Mouse (Mus musculus) forebrain, postnatal 0 days (tissue): ENCODE data around the gene Sult2b1. TPM values are rescaled to one million over a fixed set of nuclear protein-coding genes. Genes with fewer than 3 reads are reported as not detected.
A peak's percentile ranks its signal among the peaks of the same experiment; 100 is the strongest.

Source experiments
- ATAC-seq: fragments of 200-750 bp; cut with Nextera tagmentation; 2 replicates; pipeline ENCODE4 v1.8.0; 2017; ENCODE audit warnings: mild to moderate bottlenecking, moderate library complexity
- DNase-seq: peaks from one replicate; pipeline ENCODE4 v3.0.0-alpha.2; 2015
- H3K27ac ChIP-seq: fragments of 300-500 bp; sonication (generic); 2 replicates; pipeline ENCODE4 v1.5.1; 2014; ENCODE audit warnings: low read depth, mild to moderate bottlenecking, antibody characterized with exemption, low read length, moderate library complexity, mixed read lengths
- H3K27me3 ChIP-seq: fragments of 300-500 bp; sonication (generic); 2 replicates; pipeline ENCODE4 v1.6.1; 2014; ENCODE audit warnings: mild to moderate bottlenecking, low read length, mixed read lengths; ENCODE audit not compliant: insufficient read depth
- H3K36me3 ChIP-seq: fragments of 300-500 bp; sonication (generic); 2 replicates; pipeline ENCODE4 v1.6.1; 2014; ENCODE audit warnings: mild to moderate bottlenecking, moderate library complexity; ENCODE audit not compliant: insufficient read depth
- H3K4me1 ChIP-seq: fragments of 300-500 bp; sonication (generic); 2 replicates; pipeline ENCODE4 v1.6.1; 2014; ENCODE audit warnings: antibody characterized with exemption; ENCODE audit not compliant: insufficient read depth
- H3K4me2 ChIP-seq: fragments of 300-500 bp; sonication (generic); 2 replicates; pipeline ENCODE4 v1.6.1; 2014; ENCODE audit warnings: low read depth, mild to moderate bottlenecking, moderate library complexity
- H3K4me3 ChIP-seq: fragments of 300-500 bp; sonication (generic); 2 replicates; pipeline ENCODE4 v1.5.1; 2014; ENCODE audit warnings: low read depth, low read length, mixed read lengths
- H3K9ac ChIP-seq: fragments of 300-500 bp; sonication (generic); 2 replicates; pipeline ENCODE4 v1.6.1; 2014; ENCODE audit warnings: mild to moderate bottlenecking
- H3K9me3 ChIP-seq: fragments of 300-500 bp; sonication (generic); 2 replicates; pipeline ENCODE4 v1.6.1; 2016; ENCODE audit warnings: low read length
- CTCF ChIP-seq: sonication (generic); IDR thresholded peaks from 2 replicates; pipeline ENCODE4 v1.5.1; 2016; ENCODE audit warnings: antibody characterized with exemption, control low read depth, low read depth
- WGBS: fragments of 180-500 bp; shearing (Covaris S2); extraction: QIAGEN DNeasy Blood & Tissue Kit; methylation state at CpG from one replicate; pipeline ENCODE4 v1.1.7; 2014; 5-methylcytosine and 5-hydroxymethylcytosine counted together
- polyA plus RNA-seq: library from polyadenylated mRNA; unstranded; fragments of >200 nt; fragmentation: Nextera tagmentation; extraction: Ambion mirVana; gene quantifications from 2 replicates; pipeline ENCODE4 v1.2.1, GENCODE M21; 2015
- total RNA-seq: library from RNA; depleted of rRNA; stranded (reverse); fragments of >200 nt; gene quantifications from 2 replicates; pipeline ENCODE4 v1.2.3, GENCODE M21; 2014

Gene Sult2b1
- total and polyA plus RNA-seq, 2 experiments from 2014 or later: 8.9 to 10.0 TPM

DNA sequence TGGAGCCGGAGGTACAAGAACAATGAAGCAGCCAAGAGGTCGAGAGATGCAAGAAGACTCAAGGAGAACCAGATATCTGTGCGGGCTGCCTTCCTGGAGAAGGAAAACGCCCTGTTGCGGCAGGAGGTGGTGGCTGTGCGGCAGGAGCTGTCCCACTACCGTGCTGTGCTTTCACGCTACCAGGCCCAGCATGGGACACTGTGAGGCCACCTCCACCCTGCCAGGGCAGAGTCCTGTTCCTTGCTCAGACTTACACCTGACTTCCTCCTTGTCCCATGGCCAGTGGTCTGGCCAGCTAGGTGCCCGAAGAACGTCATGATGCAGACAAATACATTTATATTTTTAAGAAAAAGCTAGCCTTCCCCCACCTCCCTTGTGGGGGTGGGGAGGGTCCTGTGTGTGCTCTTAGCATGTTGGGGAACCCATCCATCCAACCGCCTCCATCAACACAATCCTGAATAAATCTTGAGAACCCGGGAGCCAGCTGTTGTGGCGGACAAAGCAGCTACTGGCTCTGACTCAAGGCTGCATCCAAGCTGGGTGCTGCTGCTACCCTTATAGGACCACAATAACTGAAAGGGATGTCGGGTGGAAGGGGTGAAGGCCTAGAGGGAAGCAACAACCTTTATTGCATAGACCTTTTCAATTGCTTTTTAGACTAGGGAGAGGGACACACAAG is 74.7 kb downstream of the Sult2b1 start:
- Histone ChIP-seq H3K9ac (no peak overlapping the region), H3K4me2 (no peak overlapping the region), H3K9me3 (no peaks in the 10 kb centered on the region), H3K36me3 (peaks cover 35% of the 10 kb centered on the region), H3K27me3 (no peaks in the 10 kb centered on the region), H3K27ac (peak overlapping the region; percentile 87; the same call in 1 of the 2 replicates), H3K4me1 (peaks cover 32% of the 10 kb centered on the region), H3K4me3 (no peak overlapping the region)
- DNase-seq (no peak), ATAC-seq (no peak)
- WGBS: 69% methylated on average over 14 of the region's 14 CpGs
- no peak for TF ChIP-seq CTCF

DNA sequence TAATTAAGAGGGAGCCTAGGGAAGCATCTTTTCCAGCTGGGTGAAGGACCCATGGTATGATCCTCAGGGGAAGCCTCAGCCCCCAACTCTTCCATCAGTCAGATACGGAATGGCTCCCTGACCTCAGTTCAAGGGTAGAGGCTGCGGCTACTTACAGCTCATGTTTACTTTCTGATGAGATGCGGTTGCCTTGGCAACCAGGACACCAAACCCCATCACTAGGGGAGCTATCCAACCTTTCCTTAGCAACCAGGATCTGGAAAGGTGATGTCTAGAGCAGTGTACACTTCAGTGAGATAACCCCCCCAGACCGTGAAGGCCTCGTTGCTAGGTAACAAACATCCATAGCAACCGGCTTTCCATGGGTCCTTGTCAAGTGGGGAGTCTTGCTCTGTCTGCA is 75.4 kb downstream of the Sult2b1 start:
- Histone ChIP-seq H3K27ac (peak overlapping the region; percentile 87), H3K4me2 (peak overlapping the region; percentile 97), H3K9ac (no peak overlapping the region), H3K9me3 (no peaks in the 10 kb centered on the region), H3K36me3 (peaks cover 35% of the 10 kb centered on the region), H3K27me3 (no peaks in the 10 kb centered on the region), H3K4me3 (no peak overlapping the region), H3K4me1 (peaks cover 27% of the 10 kb centered on the region)
- peak; percentile 70 for DNase-seq
- 37% methylated on average over 6 of the region's 6 CpGs for WGBS
- no peak for ATAC-seq
- peak; percentile 5; the same call in 1 of the 2 replicates for TF ChIP-seq CTCF

DNA sequence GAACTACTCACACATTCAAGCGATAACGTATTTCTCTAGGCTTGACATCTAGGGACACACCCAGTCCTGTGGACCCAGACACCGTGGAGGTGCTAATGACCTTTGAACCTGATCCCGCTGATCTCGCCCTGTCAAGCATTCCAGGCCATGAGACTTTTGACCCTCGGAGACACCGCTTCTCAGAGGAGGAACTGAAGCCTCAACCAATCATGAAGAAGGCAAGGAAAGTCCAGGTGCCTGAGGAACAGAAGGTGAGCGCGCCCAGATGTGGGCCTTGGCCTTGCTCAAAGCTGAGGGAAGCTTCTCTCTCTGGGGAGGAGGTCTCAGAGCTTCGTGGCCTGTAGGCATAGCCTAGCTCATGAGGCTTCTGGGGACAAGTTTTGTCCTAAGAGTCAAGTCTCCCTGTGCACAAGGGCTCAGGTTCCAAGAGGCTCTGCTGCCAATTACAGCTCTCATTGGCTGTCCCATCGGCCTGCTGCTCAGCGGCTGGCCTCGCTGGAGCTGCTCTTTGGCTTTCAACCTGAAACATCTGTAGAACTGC is 76.2 kb downstream of the Sult2b1 start:
- H3K4me2 ChIP-seq: peak overlapping the region; percentile 97
- peaks cover 33% of the 10 kb centered on the region for H3K36me3 ChIP-seq
- peaks cover 32% of the 10 kb centered on the region for H3K4me1 ChIP-seq
- H3K27me3 ChIP-seq: no peaks in the 10 kb centered on the region
- peak overlapping the region; percentile 87 for H3K27ac ChIP-seq
- H3K4me3 ChIP-seq: no peak overlapping the region
- ATAC-seq: no peak
- H3K9me3 ChIP-seq: no peaks in the 10 kb centered on the region
- no peak for TF ChIP-seq CTCF
- WGBS: 63% methylated on average over 13 of the region's 13 CpGs
- H3K9ac ChIP-seq: no peak overlapping the region
- no peak for DNase-seq

DNA sequence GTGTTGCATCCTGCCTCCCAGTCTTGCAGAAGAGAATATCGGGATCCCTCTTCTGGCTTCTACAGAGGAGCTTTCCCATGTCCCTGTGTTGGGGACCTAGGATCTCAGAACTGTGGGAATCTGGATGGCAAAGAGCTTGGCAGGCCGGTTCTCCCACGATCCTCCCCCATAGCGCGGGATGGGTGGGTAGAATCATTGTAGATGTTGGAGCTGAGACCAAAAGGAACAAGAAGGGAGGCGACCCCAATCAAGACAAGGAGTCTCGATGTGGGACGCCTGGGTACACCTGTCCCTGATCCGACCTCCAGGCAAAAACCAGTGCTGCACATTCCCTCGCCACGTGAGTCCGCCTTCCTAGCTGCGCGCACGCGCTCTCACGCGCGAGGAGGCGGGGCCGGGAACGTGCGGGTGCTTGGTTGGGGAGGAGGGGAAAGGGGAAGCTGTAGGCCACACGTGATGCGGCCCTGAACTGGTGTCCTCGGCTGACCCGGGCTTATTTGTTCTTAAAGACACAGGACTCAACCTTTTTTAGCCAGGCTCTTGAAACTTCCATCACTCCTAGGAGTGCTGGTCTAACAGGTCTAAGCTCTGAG is 77.0 kb downstream of the Sult2b1 start:
- peak overlapping the region; percentile 87 for H3K27ac ChIP-seq
- under 1% methylated on average over 27 of the region's 27 CpGs for WGBS
- H3K9me3 ChIP-seq: no peaks in the 10 kb centered on the region
- peak overlapping the region; percentile 97 for H3K4me2 ChIP-seq
- peaks cover 36% of the 10 kb centered on the region for H3K4me1 ChIP-seq
- H3K36me3 ChIP-seq: peaks cover 25% of the 10 kb centered on the region
- DNase-seq: peak; percentile 94
- peak overlapping the region; percentile 41 for H3K4me3 ChIP-seq
- TF ChIP-seq CTCF: no peak
- peak; percentile 28 for ATAC-seq
- peak overlapping the region; percentile 49 for H3K9ac ChIP-seq
- H3K27me3 ChIP-seq: no peaks in the 10 kb centered on the region

DNA sequence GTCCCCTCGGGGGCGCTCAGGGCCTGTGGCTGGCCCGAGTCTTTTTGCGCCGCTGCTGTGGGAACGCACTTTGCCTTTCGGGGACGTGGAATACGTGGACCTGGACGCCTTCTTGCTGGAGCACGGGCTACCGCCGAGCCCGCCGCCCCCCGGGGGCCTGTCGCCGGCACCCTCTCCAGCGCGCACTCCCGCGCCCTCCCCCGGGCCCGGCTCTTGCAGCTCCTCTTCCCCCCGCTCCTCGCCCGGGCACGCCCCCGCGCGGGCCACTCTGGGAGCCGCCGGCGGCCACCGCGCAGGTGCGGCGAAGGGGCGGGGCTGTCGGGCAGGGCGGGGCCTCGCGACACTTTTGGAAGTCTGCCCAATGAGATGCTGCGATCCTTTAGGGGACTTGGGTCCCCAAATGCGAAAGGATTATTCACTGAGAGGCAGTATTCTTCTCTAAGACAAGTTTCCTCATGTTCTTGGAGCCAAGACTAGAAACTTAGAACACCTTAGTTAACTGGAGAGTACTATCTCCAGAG is 77.7 kb downstream of the Sult2b1 start:
- H3K27ac ChIP-seq: peak overlapping the region; percentile 87
- peak overlapping the region; percentile 41 for H3K4me3 ChIP-seq
- ATAC-seq (no peak), DNase-seq (peak; percentile 86)
- TF ChIP-seq CTCF: no peak
- peak overlapping the region; percentile 49 for H3K9ac ChIP-seq
- peak overlapping the region; percentile 97 for H3K4me2 ChIP-seq
- H3K27me3 ChIP-seq: no peaks in the 10 kb centered on the region
- H3K9me3 ChIP-seq: no peaks in the 10 kb centered on the region
- peaks cover 36% of the 10 kb centered on the region for H3K4me1 ChIP-seq
- H3K36me3 ChIP-seq: peaks cover 18% of the 10 kb centered on the region
- 3% methylated on average over 37 of the region's 45 CpGs for WGBS

DNA sequence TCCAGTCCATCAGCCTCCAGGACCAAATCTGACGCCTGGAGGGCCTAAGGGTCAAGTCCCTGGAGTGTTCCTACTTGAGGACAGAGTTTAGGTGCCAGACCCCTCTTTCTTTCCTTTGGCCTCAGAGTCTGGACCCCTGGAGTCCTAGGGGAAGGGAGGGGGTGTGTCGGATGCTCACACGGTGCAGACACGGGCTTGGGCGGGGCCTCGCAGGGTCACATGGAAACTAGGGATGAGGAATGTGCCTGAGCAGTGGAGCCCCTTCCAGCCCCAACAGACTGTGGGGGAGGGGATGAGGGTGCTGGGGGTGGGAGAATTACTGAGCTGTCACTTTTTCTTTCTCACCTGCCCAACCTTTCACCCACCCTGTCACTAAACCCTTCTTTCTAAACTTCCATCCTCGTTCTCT is 78.6 kb downstream of the Sult2b1 start:
- 4% methylated on average over 7 of the region's 7 CpGs for WGBS
- peak overlapping the region; percentile 97 for H3K4me2 ChIP-seq
- H3K4me3 ChIP-seq: peak overlapping the region; percentile 41
- peaks cover 9% of the 10 kb centered on the region for H3K36me3 ChIP-seq
- peaks cover 40% of the 10 kb centered on the region for H3K4me1 ChIP-seq
- H3K27me3 ChIP-seq: no peaks in the 10 kb centered on the region
- TF ChIP-seq CTCF: no peak
- H3K27ac ChIP-seq: peak overlapping the region; percentile 95
- ATAC-seq: no peak
- H3K9ac ChIP-seq: peak overlapping the region; percentile 49
- DNase-seq: peak; percentile 28
- no peaks in the 10 kb centered on the region for H3K9me3 ChIP-seq

DNA sequence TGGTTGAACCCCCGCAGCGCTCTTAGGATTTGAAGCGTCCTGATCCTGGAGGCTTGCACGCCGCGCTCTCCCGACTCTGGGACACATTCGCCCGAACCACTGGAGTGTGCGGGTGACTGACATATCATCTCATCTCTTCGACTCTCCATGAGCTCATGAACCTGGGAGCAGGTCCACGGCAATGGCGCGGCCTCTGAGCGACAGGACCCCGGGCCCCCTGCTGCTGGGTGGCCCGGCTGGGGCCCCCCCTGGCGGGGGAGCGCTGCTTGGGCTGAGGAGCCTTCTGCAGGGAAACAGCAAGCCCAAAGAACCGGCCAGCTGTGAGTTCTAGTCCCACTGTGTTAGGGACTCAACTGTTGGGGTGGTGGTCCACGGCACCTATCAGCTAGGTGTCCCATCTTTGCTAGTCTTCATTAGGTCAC is 79.0 kb downstream of the Sult2b1 start:
- DNase-seq: no peak
- peak overlapping the region; percentile 49 for H3K9ac ChIP-seq
- TF ChIP-seq CTCF: no peak
- H3K36me3 ChIP-seq: peaks cover 4% of the 10 kb centered on the region; the same call in 1 of the 2 replicates
- H3K4me1 ChIP-seq: peaks cover 44% of the 10 kb centered on the region
- H3K9me3 ChIP-seq: no peaks in the 10 kb centered on the region
- peak overlapping the region; percentile 97 for H3K4me2 ChIP-seq
- H3K4me3 ChIP-seq: peak overlapping the region; percentile 41
- peak overlapping the region; percentile 95 for H3K27ac ChIP-seq
- WGBS: 1% methylated on average over 21 of the region's 21 CpGs
- no peaks in the 10 kb centered on the region for H3K27me3 ChIP-seq
- ATAC-seq: no peak
